Mouse (Mus musculus) left cerebral cortex, adult 2 months (tissue): ENCODE data around the gene Fbrs. TPM values are rescaled to one million over a fixed set of nuclear protein-coding genes. Genes with fewer than 3 reads are reported as not detected.
"Not testable (repeated sequence)": the region's sequence is repeated elsewhere in the genome, so short reads cannot be mapped to it uniquely, and the experiment has no call there.

Source experiments
- DNase-seq, 2 experiments: peaks; one replicate each; pipeline ENCODE4 v3.0.0; 2021 to 2022; ENCODE audit warnings: low spot score in 2 of 2, mixed read lengths in 1 of 2; ENCODE audit errors: extremely low spot score in 1 of 2
- H3K27ac ChIP-seq: fragments of 200-600 bp; 2 replicates; pipeline ENCODE4 v1.8.1; 2022
- H3K4me3 ChIP-seq: fragments of 200-600 bp; 2 replicates; pipeline ENCODE4 v1.8.1; 2022
- CTCF ChIP-seq: fragments of 200-600 bp; IDR thresholded peaks from 2 replicates; pipeline ENCODE4 v1.8.1; 2022; ENCODE audit warnings: antibody characterized with exemption, mild to moderate bottlenecking, moderate library complexity
- intact Hi-C: fragments of 180-260 bp; cut with DNase I; formaldehyde crosslinking; loops from one replicate; pipeline ENCODE4 v1.15.1; 2025
- long read RNA-seq, 2 experiments: library from polyadenylated mRNA; stranded (forward); transcript quantifications; one replicate each; pipeline ENCODE4 v2.0.0; 2021; ENCODE audit warnings: borderline mapping rate in 2 of 2
- total RNA-seq, 2 experiments: library from RNA; stranded (reverse); gene quantifications; 2 replicates each; pipeline ENCODE4 v1.2.3; 2021

The Fbrs gene
- 10 to 100 TPM; 62.3 to 63.9 TPM for total RNA-seq
- long read RNA-seq, experiment 1, full-length matches to known transcripts, result 5 of 15 reads
- long read RNA-seq, experiment 1, partial matches to known transcripts, result 5 of 15 reads
- long read RNA-seq, experiment 1, other reads (novel, unspliced or antisense), result 5 of 15 reads
- long read RNA-seq, experiment 2, full-length matches to known transcripts, result 10 of 18 reads
- long read RNA-seq, experiment 2, partial matches to known transcripts, result 1 of 18 reads
- long read RNA-seq, experiment 2, other reads (novel, unspliced or antisense), result 7 of 18 reads

GRCm38 (mm10) chr7:127478635-127479317, at the start of gene Fbrs:
TSS of gene Fbrs (plus strand) at chr7:127479199.
- peak within 1 kb of the TSS; percentile 86 for H3K4me3 ChIP-seq
- intact Hi-C loops, result loop anchor here (1.0 to 5.0 kb wide), 2 partner anchors 33 to 216 kb away; partner anchors contain the start of genes Dctpp1 and Srcap
- no peak; the same call in 1 of the 2 replicates for TF ChIP-seq CTCF
- peak within 1 kb of the TSS; percentile 100 for H3K27ac ChIP-seq
- peak; percentile 89 to 91 for DNase-seq

DNA sequence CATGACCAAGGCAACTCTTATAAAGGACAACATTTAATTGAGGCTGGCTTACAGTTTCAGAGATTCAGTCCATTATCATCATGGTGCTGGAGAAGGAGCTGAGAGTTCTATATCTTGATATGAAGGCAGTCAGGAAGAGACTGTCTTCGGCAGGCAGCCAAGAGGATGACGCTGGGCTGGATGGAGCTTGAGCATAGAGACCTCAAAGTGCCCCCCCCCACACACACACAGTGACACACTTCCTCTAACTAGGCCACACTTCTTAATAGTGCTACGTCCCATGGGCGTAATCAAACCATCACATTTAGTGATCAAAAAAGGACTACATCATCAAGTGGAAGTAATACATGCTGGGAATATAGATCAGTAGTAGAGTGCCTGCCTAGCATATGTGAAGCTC, 43.8 kb upstream of the Fbrs start:
- H3K4me3 ChIP-seq, result no peak overlapping the region
- H3K27ac ChIP-seq, result no peak overlapping the region
- no peak for DNase-seq
- no peak for TF ChIP-seq CTCF
- intact Hi-C loops, result no loop called here

GRCm38 (mm10) chr7:127437724-127438123, 41.3 kb upstream of the Fbrs start:
- no peak overlapping the region for H3K27ac ChIP-seq
- peak; percentile 43 for TF ChIP-seq CTCF
- H3K4me3 ChIP-seq, result no peak overlapping the region
- DNase-seq, result no peak
- intact Hi-C loops, result no loop called here

- intact Hi-C loops, result no loop called here
- no peak overlapping the region for H3K27ac ChIP-seq
- no peak for TF ChIP-seq CTCF
- no peak overlapping the region for H3K4me3 ChIP-seq
- DNase-seq, result no peak
These were observed 35.0 kb upstream of the Fbrs start for GRCm38 (mm10) chr7:127443976-127444375.

GRCm38 (mm10) chr7:127448521-127449300, 30.3 kb upstream of the Fbrs start, which contains the start of gene Zfp689:
TSS of gene Zfp689 (minus strand) at chr7:127449158.
- peak within 1 kb of the TSS; percentile 73 for H3K4me3 ChIP-seq
- TF ChIP-seq CTCF, result no peak; the same call in 1 of the 2 replicates
- peak within 1 kb of the TSS; percentile 93 for H3K27ac ChIP-seq
- peak; percentile 90 to 91 for DNase-seq
- intact Hi-C loops, result loop anchor here (1.0 to 2.0 kb wide), 2 partner anchors 22 to 26 kb away; partner anchors contain the start of gene Zfp688

- no peak for TF ChIP-seq CTCF
- H3K4me3 ChIP-seq, result peak overlapping the region; percentile 73
- no peak overlapping the region for H3K27ac ChIP-seq
- intact Hi-C loops, result loop anchor here (1.0 to 2.0 kb wide), 2 partner anchors 20 to 27 kb away; partner anchors contain the start of gene Zfp688
- DNase-seq, result no peak
These were observed 29.0 kb upstream of the Fbrs start for GRCm38 (mm10) chr7:127449966-127450365.

- no peak overlapping the region for H3K4me3 ChIP-seq
- TF ChIP-seq CTCF, result no peak
- no peak for DNase-seq
- intact Hi-C loops, result no loop called here
- H3K27ac ChIP-seq, result no peak overlapping the region
These were observed 25.9 kb upstream of the Fbrs start for GRCm38 (mm10) chr7:127453056-127453455.

GRCm38 (mm10) chr7:127454905-127455304, 24.1 kb upstream of the Fbrs start:
- Histone ChIP-seq H3K27ac (no peak overlapping the region), H3K4me3 (no peak overlapping the region)
- intact Hi-C loops, result no loop called here
- no peak for DNase-seq
- TF ChIP-seq CTCF, result no peak

GRCm38 (mm10) chr7:127458371-127459122, 20.5 kb upstream of the Fbrs start:
- DNase-seq, intact Hi-C loops, H3K4me3 ChIP-seq, H3K27ac ChIP-seq: not testable (repeated sequence)

GRCm38 (mm10) chr7:127459311-127459710, 19.7 kb upstream of the Fbrs start, which contains the start of gene Prr14:
TSS of gene Prr14 (plus strand) at chr7:127459611.
- DNase-seq, H3K27ac ChIP-seq, intact Hi-C loops, H3K4me3 ChIP-seq: not testable (repeated sequence)

DNA sequence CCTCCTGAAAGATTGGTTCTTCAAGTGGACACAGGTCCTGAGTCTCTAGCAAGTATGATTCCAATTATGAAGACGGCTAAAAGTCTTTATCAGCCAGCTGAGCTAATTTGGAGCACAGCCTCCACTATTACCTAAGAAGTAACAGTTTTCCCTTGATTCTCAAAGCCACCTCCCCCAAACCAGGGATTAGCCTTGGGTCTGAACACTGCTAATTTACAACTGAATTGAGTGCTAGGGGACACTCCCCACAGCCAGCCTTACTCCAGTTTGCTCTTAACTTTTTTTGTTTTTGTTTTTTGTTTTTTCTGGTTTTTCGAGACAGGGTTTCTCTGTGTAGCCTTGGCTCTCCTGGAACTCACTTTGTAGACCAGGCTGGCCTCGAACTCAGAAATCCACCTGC, 13.8 kb upstream of the Fbrs start:
- no peak for DNase-seq
- intact Hi-C loops, result no loop called here
- Histone ChIP-seq H3K4me3 (no peak overlapping the region), H3K27ac (no peak overlapping the region)
- no peak for TF ChIP-seq CTCF

DNA sequence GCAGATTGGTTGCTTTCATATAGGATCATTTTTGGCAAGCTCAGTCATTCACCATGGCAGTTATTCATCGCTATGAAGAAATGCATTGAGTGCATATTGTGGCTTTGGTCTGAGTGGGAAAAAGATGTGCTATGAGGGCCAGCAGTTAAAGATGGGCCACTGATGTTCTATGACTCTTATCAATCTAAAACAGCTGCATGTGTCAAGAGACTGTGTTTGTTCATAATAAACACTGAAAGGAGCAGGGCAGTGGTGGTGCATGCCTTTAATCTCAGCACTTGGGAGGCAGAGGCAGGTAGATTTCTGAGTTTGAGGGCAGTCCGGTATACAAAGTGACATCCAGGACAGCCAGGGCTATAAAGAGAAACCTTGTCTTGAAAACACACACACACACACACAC, 13.3 kb upstream of the Fbrs start:
- H3K4me3 ChIP-seq, intact Hi-C loops, H3K27ac ChIP-seq, DNase-seq: not testable (repeated sequence)
